Mouse (Mus musculus): ENCODE measurements around the gene Sdr42e1.

Sdr42e1 gene

DNA sequence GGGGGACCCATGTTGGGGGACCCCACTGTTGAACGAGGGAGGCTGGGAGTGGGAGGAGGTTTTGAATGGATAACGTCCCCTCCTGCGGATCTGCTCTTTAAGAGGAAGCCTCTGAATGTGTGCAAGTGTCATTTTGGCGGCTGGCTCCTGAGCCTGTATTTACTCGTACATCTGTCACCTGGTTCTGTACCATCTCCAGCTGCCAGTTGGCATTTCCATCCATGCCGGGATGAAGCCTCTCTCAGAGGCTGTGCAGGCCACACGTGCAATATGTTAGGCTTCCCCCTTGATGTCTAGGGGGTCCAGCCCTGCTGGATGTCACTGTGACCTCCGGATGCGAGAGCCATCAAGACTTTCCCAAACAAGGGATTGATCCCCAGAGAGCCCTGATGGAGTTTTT is 46.4 kb downstream of the Sdr42e1 start:
- no peak for TF ChIP-seq GATA4 (IDR thresholded peaks at IDR 0.05; ENCODE audit: insufficient replicate concordance, low read length)

DNA sequence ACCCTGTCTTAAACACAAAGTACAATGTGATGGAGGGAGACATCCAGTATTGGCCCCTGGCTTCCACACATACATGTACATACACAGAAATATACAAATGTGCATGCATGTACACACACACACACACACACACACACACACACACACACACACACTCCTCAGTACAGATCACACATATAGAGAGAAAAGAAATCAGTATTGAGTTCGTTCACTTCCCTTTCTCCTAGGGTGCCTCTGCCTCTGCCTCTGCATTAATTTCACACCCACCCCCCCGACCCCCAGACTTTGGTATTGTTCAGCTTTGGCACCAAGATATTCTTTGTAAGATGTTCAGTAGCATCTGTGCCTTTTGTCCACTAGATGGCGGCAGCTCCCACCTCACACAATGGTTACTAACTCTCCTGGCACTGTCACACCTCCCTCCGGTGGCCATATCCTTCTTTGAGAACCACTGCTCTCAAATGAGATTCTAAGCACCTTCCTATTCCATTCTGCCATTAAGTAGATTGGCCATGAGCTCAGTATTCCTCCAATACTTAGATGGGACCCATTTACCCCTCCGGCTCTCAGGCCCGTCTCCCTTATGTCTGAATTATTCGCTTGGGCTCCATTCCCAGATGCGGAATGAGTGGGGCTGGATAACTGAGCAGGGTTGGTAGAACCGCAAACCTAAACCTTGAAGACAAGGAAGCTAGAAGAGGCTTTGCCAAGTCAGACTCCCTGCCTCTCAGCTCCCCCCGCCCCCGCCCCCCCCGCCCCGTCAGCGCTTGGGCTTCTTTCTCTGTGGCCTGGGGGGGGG is 47.2 kb downstream of the Sdr42e1 start:
- TF ChIP-seq GATA4 (IDR thresholded peaks at IDR 0.05; ENCODE audit: insufficient replicate concordance, low read length): no peak

DNA sequence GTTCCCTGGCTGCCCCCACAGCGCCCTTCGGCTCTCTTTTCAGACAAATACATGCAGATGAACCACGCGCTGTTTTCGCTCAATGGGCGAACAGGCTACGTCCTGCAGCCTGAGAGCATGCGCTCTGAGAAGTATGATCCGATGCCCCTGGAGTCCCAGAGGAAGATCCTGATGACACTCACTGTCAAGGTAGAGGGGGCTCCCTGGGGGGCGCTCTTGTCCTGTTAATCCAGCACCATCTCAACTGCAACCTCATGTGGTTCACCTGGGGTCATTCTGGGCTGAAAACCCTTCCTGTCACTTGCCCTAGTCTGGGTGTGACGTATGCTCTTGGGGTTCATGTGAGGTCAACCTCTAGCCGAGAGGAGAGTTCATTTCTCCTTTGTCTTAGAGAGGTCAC is 60.6 kb downstream of the Sdr42e1 start:
- no peak for TF ChIP-seq GATA4 (IDR thresholded peaks at IDR 0.05; ENCODE audit: insufficient replicate concordance, low read length)

Measured in liver, adult (tissue).